ENCODE assay signal across 24 mouse cellular contexts in the genomic region with DNA sequence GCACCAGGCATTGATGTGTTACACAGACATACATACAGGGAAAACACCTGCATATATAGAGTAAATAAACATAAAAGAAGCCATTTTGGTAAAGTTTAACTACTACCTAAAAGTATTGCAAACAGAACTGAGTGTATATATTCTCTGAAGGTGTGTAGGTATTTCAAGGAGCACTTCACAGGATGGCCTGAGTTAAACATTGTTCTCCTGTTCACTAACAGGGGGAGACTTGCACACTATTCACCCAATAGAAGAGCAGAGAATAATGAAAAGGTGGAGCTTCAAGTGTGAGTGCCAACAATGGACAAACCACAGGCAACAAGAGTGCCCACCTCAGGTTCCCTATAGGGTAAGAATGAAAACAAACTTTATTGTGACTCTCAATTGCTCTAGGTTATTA.
DNase-seq lines count a peak whose midpoint lies in the region; ATAC-seq and TF ChIP-seq lines count a peak whose summit lies in the region.
"Had no signal": no experiment of that assay in that cellular context is flagged by ENCODE, and none has a peak within 500 bp of the region (broad histone marks: within the 10 kb centered on the region; RNA-seq: fewer than 3 reads in every experiment).

No protein-coding gene starts in this region.

- TF ChIP-seq CTCF in lung, embryonic 14.5 days (IDR thresholded peaks at IDR 0.05; ENCODE audit: low read depth), result no peak
- TF ChIP-seq CTCF in lung, adult 2 months (IDR thresholded peaks at IDR 0.05; ENCODE audit: insufficient read depth, low read length), result no peak

- H3K27me3 ChIP-seq in lung, embryonic 14.5 days (ENCODE audit: insufficient read depth, low read length), result no peaks in the 10 kb centered on the region
- no peaks in the 10 kb centered on the region for H3K27me3 ChIP-seq in lung, embryonic 16.5 days (ENCODE audit: control insufficient read depth, insufficient read depth, low read depth, low read length)
- no peaks in the 10 kb centered on the region for H3K27me3 ChIP-seq in midbrain, embryonic 11.5 days (ENCODE audit: control insufficient read depth, insufficient read depth, low read length)
- no peaks in the 10 kb centered on the region for H3K27me3 ChIP-seq in midbrain, embryonic 15.5 days (replicated peaks)
- H3K27me3 ChIP-seq: CH12.LX; embryonic facial prominence, embryonic 12.5 days; forebrain, embryonic 13.5 days; forebrain, embryonic 15.5 days; Patski had no signal

- peak; percentile 4 for DNase-seq in lung, embryonic 14.5 days
- no peak for DNase-seq in lung, adult 2 months
- no peak for DNase-seq in lung, postnatal 10 days
- peak; percentile 33 for DNase-seq in midbrain, embryonic 11.5 days (ENCODE audit: low spot score, missing footprints)
- DNase-seq: adrenal gland, adult 8-10 months; adrenal gland, postnatal 14 days; adrenal gland, postnatal 36 days; B cell, adult 2 months; cerebellum, adult 11-12 months; cerebellum, adult 2 months; cerebellum, adult 9-10 months; cerebellum, postnatal 10 days; cerebellum, postnatal 25 days had no signal

- H3K36me3 ChIP-seq in lung, embryonic 14.5 days (ENCODE audit: insufficient read depth), result no peaks in the 10 kb centered on the region
- H3K36me3 ChIP-seq in lung, embryonic 16.5 days (ENCODE audit: control insufficient read depth, insufficient read depth, low read length), result no peaks in the 10 kb centered on the region
- H3K36me3 ChIP-seq in midbrain, embryonic 11.5 days (ENCODE audit: control insufficient read depth, insufficient read depth, low read length), result no peaks in the 10 kb centered on the region
- H3K36me3 ChIP-seq in midbrain, embryonic 15.5 days (replicated peaks), result no peaks in the 10 kb centered on the region
- H3K36me3 ChIP-seq: embryonic facial prominence, embryonic 10.5 days; embryonic facial prominence, embryonic 12.5 days; forebrain, embryonic 15.5 days; G1E had no signal

- H3K27ac ChIP-seq in lung, embryonic 14.5 days (ENCODE audit: low read depth), result no peak overlapping the region
- H3K27ac ChIP-seq in lung, embryonic 16.5 days (ENCODE audit: low read length), result peak overlapping the region; percentile 31; the same call in 1 of the 2 replicates
- no peak overlapping the region for H3K27ac ChIP-seq in midbrain, embryonic 11.5 days (ENCODE audit: low read depth, low read length)
- no peak overlapping the region for H3K27ac ChIP-seq in midbrain, embryonic 15.5 days
- H3K27ac ChIP-seq: embryonic facial prominence, embryonic 10.5 days; embryonic facial prominence, embryonic 12.5 days; forebrain, embryonic 13.5 days; forebrain, embryonic 15.5 days had no signal

- no peak for TF ChIP-seq POLR2A in lung, adult 2 months (IDR thresholded peaks at IDR 0.05; ENCODE audit: borderline replicate concordance, extremely low read depth, low read depth, low read length)

- no peaks in the 10 kb centered on the region for H3K9me3 ChIP-seq in lung, embryonic 14.5 days (ENCODE audit: low read depth, low read length)
- no peaks in the 10 kb centered on the region for H3K9me3 ChIP-seq in lung, embryonic 16.5 days (ENCODE audit: control insufficient read depth, low read length)
- H3K9me3 ChIP-seq in midbrain, embryonic 11.5 days (ENCODE audit: control insufficient read depth, low read length), result no peaks in the 10 kb centered on the region
- no peaks in the 10 kb centered on the region for H3K9me3 ChIP-seq in midbrain, embryonic 15.5 days
- H3K9me3 ChIP-seq: embryonic facial prominence, embryonic 10.5 days; embryonic facial prominence, embryonic 12.5 days; forebrain, embryonic 13.5 days; forebrain, embryonic 15.5 days; G1E had no signal

- no peak overlapping the region for H3K4me2 ChIP-seq in lung, embryonic 14.5 days
- no peak overlapping the region for H3K4me2 ChIP-seq in lung, embryonic 16.5 days (ENCODE audit: low read depth, low read length)
- no peak overlapping the region for H3K4me2 ChIP-seq in midbrain, embryonic 11.5 days
- H3K4me2 ChIP-seq in midbrain, embryonic 15.5 days, result no peak overlapping the region
- H3K4me2 ChIP-seq: embryonic facial prominence, embryonic 12.5 days; forebrain, embryonic 13.5 days; forebrain, embryonic 15.5 days had no signal

- H3K9ac ChIP-seq in lung, embryonic 14.5 days, result no peak overlapping the region
- no peak overlapping the region for H3K9ac ChIP-seq in lung, embryonic 16.5 days (ENCODE audit: low read length)
- H3K9ac ChIP-seq in midbrain, embryonic 11.5 days (ENCODE audit: low read length), result no peak overlapping the region
- H3K9ac ChIP-seq in midbrain, embryonic 15.5 days, result no peak overlapping the region
- H3K9ac ChIP-seq: embryonic facial prominence, embryonic 12.5 days; forebrain, embryonic 13.5 days; forebrain, embryonic 15.5 days had no signal

- no peak overlapping the region for H3K4me3 ChIP-seq in lung, embryonic 14.5 days (ENCODE audit: low read depth, low read length)
- H3K4me3 ChIP-seq in lung, adult 2 months (replicated peaks; ENCODE audit: extremely low read depth, low read depth, low read length), result no peak overlapping the region
- H3K4me3 ChIP-seq in lung, embryonic 16.5 days (ENCODE audit: low read length), result no peak overlapping the region
- no peak overlapping the region for H3K4me3 ChIP-seq in midbrain, embryonic 11.5 days (ENCODE audit: low read depth, low read length)
- no peak overlapping the region for H3K4me3 ChIP-seq in midbrain, embryonic 15.5 days
- H3K4me3 ChIP-seq: embryonic facial prominence, embryonic 10.5 days; embryonic facial prominence, embryonic 12.5 days; forebrain, embryonic 13.5 days; forebrain, embryonic 15.5 days had no signal

- peak; percentile 71; the same call in 1 of the 2 replicates for ATAC-seq in lung, embryonic 14.5 days (ENCODE audit: insufficient read depth)
- peak; percentile 77 for ATAC-seq in lung, embryonic 16.5 days (ENCODE audit: low read depth)
- no peak for ATAC-seq in midbrain, embryonic 11.5 days (ENCODE audit: low FRiP score)
- no peak for ATAC-seq in midbrain, embryonic 15.5 days (replicated peaks)
- ATAC-seq: activated CD4-positive, CD25-positive, alpha-beta regulatory T cell, adult 4 months; CD4-positive, CD25-positive, alpha-beta regulatory T cell, adult 4 months; forebrain, embryonic 13.5 days; forebrain, embryonic 15.5 days; Patski had no signal

- no peaks in the 10 kb centered on the region for H3K4me1 ChIP-seq in lung, embryonic 14.5 days (ENCODE audit: insufficient read depth)
- no peaks in the 10 kb centered on the region for H3K4me1 ChIP-seq in lung, adult 2 months (ENCODE audit: control insufficient read depth, insufficient read depth, low read length)
- peaks cover 5% of the 10 kb centered on the region; the same call in 1 of the 2 replicates for H3K4me1 ChIP-seq in lung, embryonic 16.5 days (replicated peaks; ENCODE audit: control insufficient read depth, insufficient read depth, low read length)
- H3K4me1 ChIP-seq in midbrain, embryonic 11.5 days (ENCODE audit: control insufficient read depth, insufficient read depth, low read length), result no peaks in the 10 kb centered on the region
- H3K4me1 ChIP-seq in midbrain, embryonic 15.5 days, result peaks cover 15% of the 10 kb centered on the region
- H3K4me1 ChIP-seq: embryonic facial prominence, embryonic 10.5 days; embryonic facial prominence, embryonic 12.5 days had no signal

Comparison
In these comparisons a context has a peak if more than half of its experiments do, and no peak if none do; other contexts are left out.
1. DNase-seq: peak in lung, embryonic 14.5 days (single experiment) and midbrain, embryonic 11.5 days (single experiment); none in lung, adult 2 months (single experiment) and lung, postnatal 10 days (single experiment).
2. ATAC-seq: peak in lung, embryonic 14.5 days (single experiment) and lung, embryonic 16.5 days (single experiment); none in midbrain, embryonic 11.5 days (single experiment) and midbrain, embryonic 15.5 days (single experiment).